Mouse (Mus musculus): ENCODE data around the gene Aplnr. TPM values are rescaled to one million over a fixed set of nuclear protein-coding genes. Genes with fewer than 3 reads are reported as not detected.

Gene Aplnr
- total and polyA plus RNA-seq, 3 experiments, result not detected

DNA sequence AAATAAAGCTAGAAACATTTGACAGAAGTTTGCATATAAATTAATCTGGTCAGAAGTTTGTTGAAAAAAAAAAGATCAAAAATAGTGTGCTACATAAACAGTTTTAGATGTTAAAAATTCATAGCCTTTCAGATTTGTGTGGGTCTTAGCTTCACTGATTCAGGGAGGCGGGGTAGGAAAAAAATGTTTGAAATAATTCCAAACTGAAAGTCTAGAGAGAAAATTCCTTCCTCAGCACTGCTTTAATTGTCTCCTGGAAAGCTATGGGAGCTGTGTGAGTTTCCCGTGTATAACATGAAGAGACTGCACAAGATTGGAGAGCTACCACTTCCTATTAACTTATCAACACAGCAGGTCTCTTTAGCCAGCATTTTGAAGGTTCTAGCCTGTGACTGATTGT, 11.5 kb downstream of the Aplnr start:
- DNase-seq (ENCODE audit: low read depth, low spot score), result no peak
- Histone ChIP-seq H3K9me3 (replicated peaks; ENCODE audit: insufficient read depth, low read length) (no peaks in the 10 kb centered on the region), H3K27me3 (ENCODE audit: control insufficient read depth in 1 of 2, insufficient read depth in 2 of 2, low read length in 2 of 2) (peaks cover 0 to 3% of the 10 kb centered on the region in 2 experiments; a peak in 2 of 4 replicates), H3K4me3 (ENCODE audit: control insufficient read depth in 1 of 2, insufficient read depth in 1 of 2, low read depth in 2 of 2, low read length in 2 of 2) (no peak overlapping the region), H3K9ac (ENCODE audit: control insufficient read depth, low read depth, low read length, poor library complexity, severe bottlenecking) (no peak overlapping the region), H3K79me2 (ENCODE audit: control insufficient read depth, insufficient read depth, low read length, poor library complexity) (no peaks in the 10 kb centered on the region), H3K27ac (ENCODE audit: control insufficient read depth, low read depth, low read length) (no peak overlapping the region), H3K4me1 (ENCODE audit: control insufficient read depth in 1 of 2, insufficient read depth in 2 of 2, low read length in 2 of 2) (no peaks in the 10 kb centered on the region), H3K36me3 (ENCODE audit: control insufficient read depth in 1 of 2, insufficient read depth in 2 of 2, low read length in 2 of 2) (no peaks in the 10 kb centered on the region)
- no peak for TF ChIP-seq ZNF384 (IDR thresholded peaks at IDR 0.05; ENCODE audit: low read depth, low read length)
- TF ChIP-seq NRF1 (IDR thresholded peaks at IDR 0.05; ENCODE audit: insufficient read depth, low read depth, low read length, poor library complexity, severe bottlenecking), result no peak
- TF ChIP-seq SMC3 (IDR thresholded peaks at IDR 0.05; ENCODE audit: low read depth, low read length), result no peak
- no peak for TF ChIP-seq USF2 (IDR thresholded peaks at IDR 0.05; ENCODE audit: borderline replicate concordance in 1 of 2, insufficient read depth in 1 of 2, low read depth in 1 of 2, low read length in 2 of 2)
- no peak for TF ChIP-seq MXI1 (IDR thresholded peaks at IDR 0.05; ENCODE audit: low read depth, low read length)
- no peak for TF ChIP-seq ZC3H11A (IDR thresholded peaks at IDR 0.05; ENCODE audit: low read depth, low read length)
- TF ChIP-seq MYB (IDR thresholded peaks at IDR 0.05; ENCODE audit: low read depth, low read length), result no peak
- no peak for TF ChIP-seq KAT2A (conservative IDR thresholded peaks at IDR 0.05; ENCODE audit: low read depth, low read length)
- no peak for TF ChIP-seq SIN3A (IDR thresholded peaks at IDR 0.05; ENCODE audit: low read length)
- TF ChIP-seq POLR2AphosphoS5 (IDR thresholded peaks at IDR 0.05; ENCODE audit: borderline replicate concordance, low read depth, low read length), result no peak
- TF ChIP-seq HCFC1 (IDR thresholded peaks at IDR 0.05; ENCODE audit: low read depth, low read length), result no peak

DNA sequence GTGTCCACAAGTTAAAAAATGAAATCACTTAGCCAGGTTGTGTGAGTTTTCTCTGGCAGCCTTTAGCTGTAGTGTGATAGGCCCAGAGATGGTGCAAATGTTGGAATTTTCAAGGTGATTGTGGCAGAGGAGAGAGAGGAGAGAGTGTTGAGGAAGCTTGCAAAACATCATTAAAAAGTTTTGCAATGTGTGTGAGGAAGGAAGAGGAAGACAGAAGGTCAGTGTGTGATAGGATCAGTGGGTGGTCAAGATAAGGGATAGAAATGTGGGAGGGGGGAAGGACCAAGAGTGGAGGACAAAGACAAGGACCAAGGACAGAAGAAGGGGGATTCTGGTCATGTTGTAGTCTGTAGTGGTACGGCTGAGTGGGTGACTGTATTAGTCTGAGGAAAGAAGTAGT, 14.3 kb downstream of the Aplnr start:
- Histone ChIP-seq H3K27ac (ENCODE audit: control insufficient read depth, low read depth, low read length) (no peak overlapping the region), H3K9ac (ENCODE audit: control insufficient read depth, low read depth, low read length, poor library complexity, severe bottlenecking) (no peak overlapping the region), H3K79me2 (ENCODE audit: control insufficient read depth, insufficient read depth, low read length, poor library complexity) (no peaks in the 10 kb centered on the region), H3K27me3 (ENCODE audit: control insufficient read depth in 1 of 2, insufficient read depth in 2 of 2, low read length in 2 of 2) (peaks cover 0 to 3% of the 10 kb centered on the region in 2 experiments; a peak in 2 of 4 replicates), H3K4me1 (ENCODE audit: control insufficient read depth in 1 of 2, insufficient read depth in 2 of 2, low read length in 2 of 2) (no peaks in the 10 kb centered on the region), H3K4me3 (ENCODE audit: control insufficient read depth in 1 of 2, insufficient read depth in 1 of 2, low read depth in 2 of 2, low read length in 2 of 2) (no peak overlapping the region), H3K36me3 (ENCODE audit: control insufficient read depth in 1 of 2, insufficient read depth in 2 of 2, low read length in 2 of 2) (no peaks in the 10 kb centered on the region), H3K9me3 (replicated peaks; ENCODE audit: insufficient read depth, low read length) (no peaks in the 10 kb centered on the region)
- TF ChIP-seq TAL1 (IDR thresholded peaks at IDR 0.05; ENCODE audit: low read length), result no peak
- no peak for TF ChIP-seq RCOR1 (IDR thresholded peaks at IDR 0.05; ENCODE audit: low read depth, low read length)
- TF ChIP-seq MAZ (IDR thresholded peaks at IDR 0.05; ENCODE audit: low read depth, low read length), result no peak
- no peak for TF ChIP-seq ZC3H11A (IDR thresholded peaks at IDR 0.05; ENCODE audit: low read depth, low read length)
- no peak for TF ChIP-seq USF2 (IDR thresholded peaks at IDR 0.05; ENCODE audit: borderline replicate concordance in 1 of 2, insufficient read depth in 1 of 2, low read depth in 1 of 2, low read length in 2 of 2)
- TF ChIP-seq E2F4 (IDR thresholded peaks at IDR 0.05; ENCODE audit: borderline replicate concordance, low read depth, low read length), result no peak
- no peak for TF ChIP-seq NRF1 (IDR thresholded peaks at IDR 0.05; ENCODE audit: insufficient read depth, low read depth, low read length, poor library complexity, severe bottlenecking)
- no peak for TF ChIP-seq ZNF384 (IDR thresholded peaks at IDR 0.05; ENCODE audit: low read depth, low read length)
- no peak for TF ChIP-seq UBTF (IDR thresholded peaks at IDR 0.05; ENCODE audit: borderline replicate concordance, insufficient read depth, low read depth, low read length)
- TF ChIP-seq GATA1 (IDR thresholded peaks at IDR 0.05; ENCODE audit: low read depth, low read length), result no peak
- TF ChIP-seq SMC3 (IDR thresholded peaks at IDR 0.05; ENCODE audit: low read depth, low read length), result no peak
- TF ChIP-seq MEF2A (IDR thresholded peaks at IDR 0.05; ENCODE audit: extremely low read depth, insufficient replicate concordance, low read depth, low read length, poor library complexity, severe bottlenecking), result no peak
- TF ChIP-seq ELF1 (IDR thresholded peaks at IDR 0.05; ENCODE audit: low read depth, low read length), result no peak
- no peak for TF ChIP-seq USF1 (IDR thresholded peaks at IDR 0.05; ENCODE audit: low read depth, low read length)
- DNase-seq (ENCODE audit: low read depth, low spot score), result no peak
